Mouse (Mus musculus) CH12.LX (cell line): Measurements from ENCODE around the gene Rnf126.

Experiments
- CTCF ChIP-seq, 2 experiments: IDR thresholded peaks in 1 of 2; conservative IDR thresholded peaks in 1 of 2; 2 replicates each; pipeline ENCODE4 v1.5.1; 2011 to 2012; ENCODE audit warnings: low read depth in 2 of 2, low read length in 2 of 2, improper control_type of control experiment in 1 of 2, inconsistent platforms in 1 of 2, mild to moderate bottlenecking in 1 of 2, moderate library complexity in 1 of 2
- EP300 ChIP-seq: IDR thresholded peaks from 2 replicates; pipeline ENCODE4 v1.6.1; 2011; ENCODE audit warnings: low read length, improper control_type of control experiment
- JUND ChIP-seq: conservative IDR thresholded peaks from 2 replicates; pipeline ENCODE4 v1.6.1; 2011; ENCODE audit warnings: low read depth, low read length, improper control_type of control experiment
- MAX ChIP-seq: IDR thresholded peaks from 2 replicates; pipeline ENCODE4 v1.6.1; 2011; ENCODE audit warnings: low read length, improper control_type of control experiment
- POLR2A ChIP-seq: IDR thresholded peaks from 2 replicates; pipeline ENCODE4 v1.6.1; 2011; ENCODE audit warnings: low read depth, mild to moderate bottlenecking, improper control_type of control experiment, low read length
- RAD21 ChIP-seq: IDR thresholded peaks from 2 replicates; pipeline ENCODE4 v1.6.1; 2011; ENCODE audit warnings: low read depth, mild to moderate bottlenecking, low read length, improper control_type of control experiment, moderate library complexity
- SIN3A ChIP-seq: IDR thresholded peaks from 2 replicates; pipeline ENCODE4 v1.6.1; 2012; ENCODE audit warnings: low read length, improper control_type of control experiment, inconsistent platforms

GRCm38 (mm10) chr10:79781139-79781538 lies 14.4 kb upstream of the Rnf126 start:
- no peak for TF ChIP-seq SIN3A
- no peak for TF ChIP-seq CTCF (conservative IDR thresholded peaks at IDR 0.05 in 1 of 2, IDR thresholded peaks at IDR 0.05 in 1 of 2; ENCODE audit: low read depth in 2 of 2, low read length in 2 of 2)
- no peak for TF ChIP-seq JUND
- no peak for TF ChIP-seq POLR2A
- TF ChIP-seq RAD21 = no peak
- no peak for TF ChIP-seq MAX
- TF ChIP-seq EP300 = no peak
